Mouse (Mus musculus) ES-Bruce4 (cell line): ENCODE measurements around the gene Mob3a.

ENCODE experiments used
- CTCF ChIP-seq: IDR thresholded peaks from one replicate; pipeline ENCODE4 v1.8.1; 2011; ENCODE audit warnings: low read depth, low read length
- EP300 ChIP-seq: IDR thresholded peaks from 2 replicates; pipeline ENCODE4 v1.6.1; 2011; ENCODE audit warnings: low read depth, low read length; ENCODE audit not compliant: insufficient read depth
- POLR2A ChIP-seq: IDR thresholded peaks from one replicate; pipeline ENCODE4 v1.8.1; 2011; ENCODE audit warnings: low read length; ENCODE audit not compliant: insufficient read depth

DNA sequence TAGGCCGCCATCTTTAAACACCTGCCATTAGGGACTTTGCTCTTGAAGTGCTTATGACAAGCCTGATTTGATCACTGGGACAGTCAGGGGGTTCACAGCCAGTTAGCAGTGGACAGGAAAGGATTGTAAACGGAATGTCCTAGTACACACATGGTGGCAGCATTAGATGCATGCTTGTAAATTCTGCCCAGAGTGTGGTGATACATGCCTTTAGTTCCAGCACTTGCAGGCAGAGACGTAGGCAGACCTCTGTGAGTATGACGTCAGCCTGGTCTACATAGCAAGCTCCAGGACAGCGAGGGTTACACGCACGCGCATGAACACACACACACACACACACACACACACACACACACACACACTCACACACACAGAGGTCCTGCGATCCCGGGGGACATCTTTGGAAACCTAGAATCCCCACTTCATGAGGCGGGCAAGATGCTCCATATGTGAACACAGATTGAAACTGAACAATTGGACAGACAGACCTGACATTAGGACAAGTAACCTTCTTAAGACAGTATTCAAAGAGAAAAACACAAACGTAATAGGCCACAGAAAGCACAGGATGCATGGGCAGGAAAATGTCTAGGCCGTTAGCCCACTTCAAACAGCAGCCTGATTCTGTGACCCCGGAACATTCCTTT is 43.5 kb downstream of the Mob3a start:
- no peak for TF ChIP-seq EP300
- TF ChIP-seq CTCF, result no peak
- no peak for TF ChIP-seq POLR2A
